Mouse (Mus musculus) E14TG2a.4 (cell line): Measurements from ENCODE around the gene Adam1a.

Experiments
- H3K27me3 ChIP-seq: 2 replicates; pipeline ENCODE4 v1.6.1; 2014; ENCODE audit warnings: low read length, control low read depth; ENCODE audit not compliant: insufficient read depth
- H3K36me3 ChIP-seq: 2 replicates; pipeline ENCODE4 v1.6.1; 2014; ENCODE audit warnings: low read length, control low read depth; ENCODE audit not compliant: insufficient read depth
- H3K4me1 ChIP-seq: replicated peaks from 2 replicates; pipeline ENCODE4 v1.6.1; 2014; ENCODE audit warnings: low read depth, low read length, control low read depth
- H3K4me3 ChIP-seq: replicated peaks from 2 replicates; pipeline ENCODE4 v1.5.1; 2014; ENCODE audit warnings: mild to moderate bottlenecking, low read length
- H3K9me3 ChIP-seq: 2 replicates; pipeline ENCODE4 v1.6.1; 2014; ENCODE audit warnings: low read length, control low read depth
- CTCF ChIP-seq: conservative IDR thresholded peaks from 2 replicates; pipeline ENCODE4 v1.5.1; 2014; ENCODE audit warnings: low read length
- NANOG ChIP-seq: IDR thresholded peaks from 2 replicates; pipeline ENCODE4 v1.6.1; 2014; ENCODE audit warnings: borderline replicate concordance, low read length, mixed read lengths
- POU5F1 ChIP-seq: IDR thresholded peaks from 2 replicates; pipeline ENCODE4 v1.6.1; 2014; ENCODE audit warnings: low read length, borderline replicate concordance

Gene Adam1a

GRCm38 (mm10) chr5:121570787-121571186 is 25.5 kb upstream of the Adam1a start:
- Histone ChIP-seq H3K4me1 (peaks cover 53% of the 10 kb centered on the region), H3K4me3 (no peak overlapping the region), H3K36me3 (peaks cover 93% of the 10 kb centered on the region), H3K27me3 (no peaks in the 10 kb centered on the region), H3K9me3 (no peaks in the 10 kb centered on the region)
- TF ChIP-seq NANOG (no peak), POU5F1 (no peak), CTCF (no peak)

- H3K4me3 ChIP-seq = no peak overlapping the region
- H3K36me3 ChIP-seq = peaks cover 85% of the 10 kb centered on the region
- H3K4me1 ChIP-seq = peaks cover 53% of the 10 kb centered on the region
- no peak for TF ChIP-seq NANOG
- no peak for TF ChIP-seq CTCF
- TF ChIP-seq POU5F1 = no peak
- H3K9me3 ChIP-seq = no peaks in the 10 kb centered on the region
- no peaks in the 10 kb centered on the region for H3K27me3 ChIP-seq
These were observed 24.7 kb upstream of the Adam1a start for GRCm38 (mm10) chr5:121569881-121570420.

GRCm38 (mm10) chr5:121566035-121566681 is 20.9 kb upstream of the Adam1a start:
- no peaks in the 10 kb centered on the region for H3K27me3 ChIP-seq
- no peaks in the 10 kb centered on the region for H3K9me3 ChIP-seq
- H3K4me3 ChIP-seq = no peak overlapping the region
- H3K4me1 ChIP-seq = peaks cover 51% of the 10 kb centered on the region
- H3K36me3 ChIP-seq = peaks cover 47% of the 10 kb centered on the region
- TF ChIP-seq NANOG (no peak), POU5F1 (no peak), CTCF (no peak)

- Histone ChIP-seq H3K36me3 (peaks cover 31% of the 10 kb centered on the region), H3K4me1 (peaks cover 49% of the 10 kb centered on the region), H3K27me3 (no peaks in the 10 kb centered on the region), H3K9me3 (no peaks in the 10 kb centered on the region), H3K4me3 (peak overlapping the region; percentile 35; the same call in 1 of the 2 replicates)
- TF ChIP-seq CTCF = peak; percentile 99
- no peak for TF ChIP-seq NANOG
These were observed 19.2 kb upstream of the Adam1a start for GRCm38 (mm10) chr5:121564468-121564895.

- H3K4me1 ChIP-seq = peaks cover 44% of the 10 kb centered on the region
- H3K4me3 ChIP-seq = no peak overlapping the region
- H3K9me3 ChIP-seq = no peaks in the 10 kb centered on the region
- peaks cover 11% of the 10 kb centered on the region for H3K36me3 ChIP-seq
- no peaks in the 10 kb centered on the region; the same call in 1 of the 2 replicates for H3K27me3 ChIP-seq
- peak; percentile 25; the same call in 1 of the 2 replicates for TF ChIP-seq NANOG
- TF ChIP-seq CTCF = no peak
- no peak for TF ChIP-seq POU5F1
These were observed 17.2 kb upstream of the Adam1a start for GRCm38 (mm10) chr5:121562436-121562835.

- peaks cover 18% of the 10 kb centered on the region for H3K4me1 ChIP-seq
- H3K9me3 ChIP-seq = no peaks in the 10 kb centered on the region
- TF ChIP-seq POU5F1 (no peak), NANOG (no peak)
- no peaks in the 10 kb centered on the region for H3K27me3 ChIP-seq
- H3K36me3 ChIP-seq = peaks cover 17% of the 10 kb centered on the region
- H3K4me3 ChIP-seq = no peak overlapping the region
These were observed 3.9 kb upstream of the Adam1a start for GRCm38 (mm10) chr5:121549196-121549595.

- Histone ChIP-seq H3K4me3 (peak overlapping the region; percentile 98; the same call in 1 of the 2 replicates), H3K9me3 (no peaks in the 10 kb centered on the region), H3K36me3 (peaks cover 17% of the 10 kb centered on the region), H3K27me3 (no peaks in the 10 kb centered on the region), H3K4me1 (peaks cover 39% of the 10 kb centered on the region)
- no peak for TF ChIP-seq CTCF
- TF ChIP-seq POU5F1 = no peak
- TF ChIP-seq NANOG = no peak
These were observed 1.8 kb upstream of the Adam1a start for GRCm38 (mm10) chr5:121547084-121547483.

GRCm38 (mm10) chr5:121546530-121546895 is 1.2 kb upstream of the Adam1a start:
- no peak for TF ChIP-seq POU5F1
- 0 out of 2 replicates have a peak, but pooled peaks have one; percentile 3 for TF ChIP-seq CTCF
- no peak for TF ChIP-seq NANOG
- H3K4me1 ChIP-seq = peaks cover 45% of the 10 kb centered on the region
- peaks cover 17% of the 10 kb centered on the region for H3K36me3 ChIP-seq
- peak overlapping the region; percentile 98 for H3K4me3 ChIP-seq
- no peaks in the 10 kb centered on the region for H3K9me3 ChIP-seq
- H3K27me3 ChIP-seq = no peaks in the 10 kb centered on the region

- Histone ChIP-seq H3K4me1 (peaks cover 50% of the 10 kb centered on the region), H3K36me3 (peaks cover 17% of the 10 kb centered on the region), H3K4me3 (peak within 1 kb of the TSS; percentile 98), H3K27me3 (no peaks in the 10 kb centered on the region), H3K9me3 (no peaks in the 10 kb centered on the region)
- TF ChIP-seq POU5F1 (no peak), NANOG (no peak), CTCF (no peak)
These were observed 679 bp upstream of the Adam1a start, which contains the start of gene Mapkapk5 for GRCm38 (mm10) chr5:121545793-121546529. TSS of gene Mapkapk5 (minus strand) at chr5:121545905.
